Mouse (Mus musculus) cortical plate, adult 2 months (tissue): Measurements from ENCODE around the gene Nkpd1. TPM values are rescaled to one million over a fixed set of nuclear protein-coding genes. Genes with fewer than 3 reads are reported as not detected.

Experiments used
- H3K27ac ChIP-seq: fragments of 200-500 bp; 2 replicates; pipeline ENCODE4 v1.5.1; 2012; ENCODE audit warnings: low read length, control low read depth, inconsistent platforms; ENCODE audit not compliant: insufficient read depth
- H3K4me1 ChIP-seq: fragments of 200-500 bp; 2 replicates; pipeline ENCODE4 v1.6.1; 2011; ENCODE audit warnings: low read length; ENCODE audit not compliant: control insufficient read depth, insufficient read depth
- H3K4me3 ChIP-seq: fragments of 200-500 bp; 2 replicates; pipeline ENCODE4 v1.5.1; 2011; ENCODE audit warnings: mild to moderate bottlenecking, low read length, control low read depth; ENCODE audit not compliant: insufficient read depth
- CTCF ChIP-seq: fragments of 200-500 bp; IDR thresholded peaks from 2 replicates; pipeline ENCODE4 v1.5.1; 2011; ENCODE audit warnings: mild to moderate bottlenecking, control low read depth, low read length; ENCODE audit not compliant: insufficient read depth; ENCODE audit errors: extremely low read depth
- POLR2A ChIP-seq: fragments of 200-500 bp; IDR thresholded peaks from 2 replicates; pipeline ENCODE4 v1.6.1; 2011; ENCODE audit warnings: mild to moderate bottlenecking, low read length, control low read depth; ENCODE audit not compliant: insufficient read depth; ENCODE audit errors: extremely low read depth
- polyA plus RNA-seq: library from polyadenylated mRNA; depleted of rRNA; stranded (reverse); fragments of >200 nt; gene quantifications from 2 replicates; pipeline ENCODE4 v1.2.3, GENCODE M21; 2012

Gene Nkpd1
- polyA plus RNA-seq, 1 experiment: 1.1 TPM

DNA sequence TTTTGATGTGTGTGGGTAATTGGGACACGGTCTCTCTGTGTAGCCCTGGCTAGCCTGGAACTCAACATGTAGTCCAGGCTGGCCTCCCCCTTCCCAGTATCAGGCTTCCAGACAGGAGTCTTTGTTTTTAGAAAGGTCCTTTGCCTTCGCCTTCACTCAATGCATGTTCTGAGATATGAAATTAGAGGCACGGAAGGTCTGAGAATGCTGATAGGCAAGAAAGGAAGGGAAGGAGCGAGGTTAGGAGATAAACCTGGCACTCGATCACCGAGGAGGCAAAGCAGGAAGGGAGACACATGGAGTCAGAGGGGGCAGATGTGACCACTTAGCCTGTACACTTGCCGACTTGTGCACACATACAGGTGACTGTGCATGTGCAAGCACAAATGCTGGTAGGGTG lies 31.1 kb upstream of the Nkpd1 start:
- no peaks in the 10 kb centered on the region for H3K4me1 ChIP-seq
- TF ChIP-seq POLR2A (no peak), CTCF (no peak)
- no peak overlapping the region for H3K27ac ChIP-seq
- H3K4me3 ChIP-seq: no peak overlapping the region

DNA sequence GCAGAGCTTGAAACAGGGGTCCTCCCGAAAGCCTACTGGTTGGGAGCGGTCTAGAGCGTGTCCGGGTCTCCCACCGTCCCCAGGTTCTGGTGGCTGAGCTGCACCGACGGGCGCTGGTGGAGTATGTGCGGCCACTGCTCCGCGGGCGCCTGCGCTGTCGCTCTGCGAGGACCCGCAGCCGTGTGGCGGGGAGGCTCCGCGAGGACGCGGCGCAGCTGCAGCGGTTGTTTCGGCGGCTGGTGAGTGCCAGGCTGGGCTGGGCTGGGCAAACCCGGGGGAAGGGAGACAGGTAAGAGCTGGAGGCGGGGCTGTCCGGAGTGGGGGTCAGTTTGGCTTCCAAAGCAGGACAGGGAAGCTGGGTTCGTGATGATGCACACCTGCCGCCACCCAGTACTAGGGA lies 28.1 kb upstream of the Nkpd1 start:
- H3K27ac ChIP-seq: no peak overlapping the region
- H3K4me3 ChIP-seq: no peak overlapping the region
- no peaks in the 10 kb centered on the region for H3K4me1 ChIP-seq
- TF ChIP-seq POLR2A (no peak), CTCF (no peak)

DNA sequence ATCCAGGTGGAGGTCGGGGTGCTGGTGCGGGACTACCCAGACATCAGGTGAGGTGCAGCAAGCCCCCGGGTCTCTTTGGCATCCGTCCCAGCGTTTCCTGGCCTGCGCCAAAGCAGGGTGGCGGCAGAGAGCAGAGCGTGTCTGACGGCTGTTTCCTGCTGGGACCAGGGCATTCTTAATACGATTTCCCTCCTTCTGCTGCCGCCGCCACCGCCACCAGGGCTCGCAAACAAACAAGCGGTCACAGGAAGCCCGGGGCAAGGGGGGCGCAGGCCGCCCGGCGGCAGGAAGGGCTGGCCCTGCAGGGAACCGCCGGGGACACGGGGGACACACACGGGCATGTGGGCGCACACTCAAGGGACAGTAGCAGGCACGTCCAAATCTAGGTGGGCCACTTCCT lies 25.9 kb upstream of the Nkpd1 start:
- TF ChIP-seq POLR2A: no peak
- no peak for TF ChIP-seq CTCF
- Histone ChIP-seq H3K4me1 (no peaks in the 10 kb centered on the region), H3K27ac (no peak overlapping the region), H3K4me3 (no peak overlapping the region)

DNA sequence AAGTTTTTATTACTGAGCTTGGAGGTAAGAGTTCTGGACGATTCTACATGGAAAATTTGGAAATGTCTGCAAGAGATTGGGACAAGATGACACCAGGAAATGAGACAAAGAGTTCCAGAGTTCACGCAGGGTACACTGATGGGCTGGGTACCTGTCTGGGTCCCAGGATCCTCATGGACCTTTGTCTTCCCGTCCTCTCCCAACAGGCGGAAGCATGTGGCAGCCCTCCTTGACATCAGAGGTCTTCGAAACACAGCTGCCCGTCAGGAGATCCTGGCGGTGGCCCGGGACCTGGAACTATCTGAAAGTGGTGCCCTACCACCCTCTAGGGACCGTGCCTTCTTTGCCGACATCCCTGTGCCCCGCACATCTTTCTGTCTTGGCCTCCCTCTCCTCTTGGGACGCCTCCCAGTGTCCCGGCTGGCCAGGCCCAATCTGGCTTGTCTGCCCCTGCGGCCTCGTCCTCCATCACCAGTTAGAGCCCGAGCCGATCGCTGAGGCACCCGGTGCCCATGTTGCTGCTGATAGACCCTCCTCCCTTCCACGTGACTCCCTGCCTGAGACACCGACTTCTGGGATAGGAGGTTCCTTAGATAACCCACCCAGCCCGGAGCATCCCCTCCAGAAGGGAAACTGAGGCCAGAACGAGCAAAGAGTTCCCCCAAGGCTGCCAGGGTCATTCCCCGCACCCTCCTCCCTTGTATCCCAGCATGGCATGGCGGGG lies 22.7 kb upstream of the Nkpd1 start:
- TF ChIP-seq CTCF (no peak), POLR2A (no peak)
- no peak overlapping the region for H3K4me3 ChIP-seq
- H3K4me1 ChIP-seq: no peaks in the 10 kb centered on the region
- no peak overlapping the region for H3K27ac ChIP-seq

DNA sequence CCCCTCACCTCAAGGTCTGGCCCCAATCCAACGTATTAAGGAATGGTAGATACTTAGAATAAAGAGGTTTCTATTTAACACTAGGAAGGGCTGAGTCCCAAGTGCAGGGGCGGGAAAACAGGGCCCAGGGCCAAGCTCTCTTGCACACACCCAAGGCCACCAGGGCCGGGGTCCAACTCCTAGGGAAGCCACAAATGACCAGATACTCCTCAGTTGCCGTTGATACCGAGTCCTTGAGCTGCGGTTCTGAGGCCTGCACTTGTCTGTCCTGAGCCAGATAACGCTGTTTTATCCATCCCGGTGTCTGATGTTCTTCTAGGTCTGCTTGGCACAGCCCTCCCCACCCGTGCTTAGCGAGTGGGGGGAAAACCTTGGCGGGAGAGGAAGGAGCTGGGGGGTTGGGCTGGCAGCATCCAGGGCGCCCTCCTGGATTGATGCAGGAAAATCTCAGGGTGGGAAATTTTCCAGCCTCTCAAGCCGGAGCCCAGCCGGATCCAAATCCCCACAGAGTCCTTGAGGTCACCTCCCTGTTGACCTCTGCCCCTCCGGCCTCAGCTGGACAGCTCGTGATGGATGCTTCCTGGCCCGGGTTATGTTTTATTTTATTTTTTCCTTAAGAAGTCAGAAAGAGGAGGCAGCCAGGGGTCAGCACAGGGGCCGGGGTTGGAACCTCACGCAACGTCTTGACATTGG lies 22.0 kb upstream of the Nkpd1 start:
- TF ChIP-seq POLR2A: no peak
- no peak for TF ChIP-seq CTCF
- H3K4me3 ChIP-seq: no peak overlapping the region
- no peak overlapping the region for H3K27ac ChIP-seq
- no peaks in the 10 kb centered on the region for H3K4me1 ChIP-seq

DNA sequence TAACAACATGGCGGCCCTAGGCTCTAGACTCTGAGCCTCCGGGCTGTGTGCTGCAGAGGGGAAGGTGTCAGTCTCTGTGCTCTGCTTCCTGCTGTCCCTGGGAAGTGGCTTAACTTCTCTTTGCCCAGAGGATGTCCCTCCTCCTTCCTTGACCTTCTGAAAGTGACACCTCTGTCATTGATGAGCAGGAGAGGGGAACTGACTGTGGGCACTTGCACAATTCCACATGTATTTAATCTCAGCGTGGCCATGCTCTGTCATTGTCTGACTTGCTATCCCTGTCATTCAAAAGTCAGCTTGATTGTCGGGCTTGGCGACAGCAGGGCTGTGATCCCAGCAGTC lies 21.5 kb upstream of the Nkpd1 start:
- no peaks in the 10 kb centered on the region for H3K4me1 ChIP-seq
- no peak overlapping the region for H3K27ac ChIP-seq
- TF ChIP-seq POLR2A: no peak
- TF ChIP-seq CTCF: no peak
- H3K4me3 ChIP-seq: no peak overlapping the region

DNA sequence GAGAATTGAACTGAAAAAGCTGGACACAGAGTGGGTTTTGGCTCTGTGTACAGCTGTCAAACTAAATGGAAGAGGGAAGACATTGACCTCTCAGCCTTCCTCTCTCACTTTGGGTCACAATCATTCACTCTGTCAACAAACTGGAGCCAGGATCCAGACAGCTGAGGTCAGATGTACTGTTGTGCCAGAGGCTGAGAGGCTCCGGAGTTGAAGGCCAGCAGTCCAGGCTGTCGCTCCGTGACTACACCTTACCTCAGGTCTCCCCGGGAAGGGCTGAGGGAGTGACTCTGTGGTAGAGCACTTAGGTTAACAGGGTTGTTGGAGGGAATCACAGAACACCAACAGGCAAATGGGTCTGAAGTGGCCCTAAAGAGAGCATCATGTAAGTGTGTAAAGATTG lies 19.3 kb upstream of the Nkpd1 start:
- no peaks in the 10 kb centered on the region for H3K4me1 ChIP-seq
- no peak overlapping the region for H3K27ac ChIP-seq
- no peak overlapping the region for H3K4me3 ChIP-seq
- TF ChIP-seq CTCF: no peak

DNA sequence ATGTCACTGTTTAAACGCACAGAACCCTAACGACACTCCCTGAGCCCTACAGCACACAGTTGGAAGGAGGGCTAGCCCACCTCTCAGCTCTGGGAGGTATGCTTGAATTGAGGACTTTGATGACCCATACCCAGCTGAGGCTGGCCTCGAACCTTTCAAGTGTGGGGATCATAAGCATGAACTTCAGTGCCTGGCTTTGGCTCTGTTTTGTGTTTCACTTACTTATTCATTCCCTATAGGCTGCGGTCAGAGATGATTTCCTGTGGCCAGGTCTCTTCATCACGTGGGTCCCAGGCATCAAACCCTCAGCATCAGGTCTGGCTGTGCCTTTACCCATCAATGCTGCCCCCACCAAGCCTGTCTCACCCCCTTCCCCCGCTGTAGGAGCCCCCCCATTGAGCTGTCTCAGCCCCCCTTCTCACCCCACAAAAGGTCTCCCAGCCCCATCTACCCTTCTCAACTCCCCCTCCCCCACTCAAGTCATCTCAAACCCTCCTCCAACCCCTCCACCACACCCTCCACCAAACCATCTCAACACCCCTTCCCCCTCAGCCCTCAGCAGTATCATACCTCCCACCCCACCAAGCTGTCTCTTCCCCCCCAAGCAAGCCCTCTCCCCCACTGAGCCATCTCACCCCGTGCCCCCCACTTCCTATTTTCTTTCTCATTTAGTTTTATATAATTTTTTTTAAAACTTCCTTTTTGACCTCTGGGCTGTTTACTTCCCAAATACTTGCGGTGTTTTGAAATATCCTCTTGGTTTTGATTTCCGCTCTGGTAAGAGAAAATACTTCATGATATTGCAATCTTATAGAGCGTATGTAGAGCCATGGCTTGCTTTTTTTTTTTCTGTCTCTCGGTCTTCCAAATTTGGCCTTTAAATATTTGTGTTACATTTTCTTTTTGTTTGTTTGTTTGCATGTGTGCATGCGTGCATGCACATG lies 16.9 kb upstream of the Nkpd1 start:
- Histone ChIP-seq H3K4me1 (no peaks in the 10 kb centered on the region), H3K27ac (no peak overlapping the region), H3K4me3 (no peak overlapping the region)
- no peak for TF ChIP-seq CTCF
- no peak for TF ChIP-seq POLR2A

DNA sequence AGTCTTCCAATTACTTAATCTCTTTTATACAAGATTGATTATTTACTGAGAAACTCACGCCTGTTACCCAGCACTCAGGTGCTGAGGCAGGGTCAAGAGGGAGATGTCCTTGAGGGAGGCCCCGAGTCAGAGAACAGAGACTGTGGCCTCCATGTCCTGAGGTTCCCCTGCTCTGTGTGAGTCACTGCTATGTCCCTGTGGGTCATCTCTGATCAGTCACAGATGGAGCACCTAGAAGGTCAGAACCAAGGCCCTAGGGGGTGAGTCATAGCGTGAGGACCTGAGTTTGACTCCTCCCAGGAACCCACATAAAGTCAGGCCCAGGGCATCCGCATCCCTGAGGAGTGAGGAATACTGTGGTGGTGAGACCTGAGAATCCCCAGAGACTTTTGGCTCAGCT lies 16.0 kb upstream of the Nkpd1 start:
- no peak for TF ChIP-seq POLR2A
- TF ChIP-seq CTCF: no peak
- no peak overlapping the region for H3K27ac ChIP-seq
- no peak overlapping the region for H3K4me3 ChIP-seq
- H3K4me1 ChIP-seq: no peaks in the 10 kb centered on the region
